Mouse (Mus musculus) thymus, adult 2 months (tissue): ENCODE data around the gene Plekhm2.

Source experiments
- CTCF ChIP-seq: fragments of 200-500 bp; IDR thresholded peaks from 2 replicates; pipeline ENCODE4 v1.5.1; 2012; ENCODE audit warnings: mild to moderate bottlenecking, control low read depth, low read length, moderate library complexity, borderline replicate concordance; ENCODE audit not compliant: control insufficient read depth, poor library complexity, insufficient read depth; ENCODE audit errors: extremely low read depth
- POLR2A ChIP-seq: fragments of 200-500 bp; IDR thresholded peaks from 2 replicates; pipeline ENCODE4 v1.6.1; 2012; ENCODE audit warnings: mild to moderate bottlenecking, low read length, control low read depth, moderate library complexity; ENCODE audit not compliant: control insufficient read depth, poor library complexity, insufficient read depth; ENCODE audit errors: extremely low read depth

DNA sequence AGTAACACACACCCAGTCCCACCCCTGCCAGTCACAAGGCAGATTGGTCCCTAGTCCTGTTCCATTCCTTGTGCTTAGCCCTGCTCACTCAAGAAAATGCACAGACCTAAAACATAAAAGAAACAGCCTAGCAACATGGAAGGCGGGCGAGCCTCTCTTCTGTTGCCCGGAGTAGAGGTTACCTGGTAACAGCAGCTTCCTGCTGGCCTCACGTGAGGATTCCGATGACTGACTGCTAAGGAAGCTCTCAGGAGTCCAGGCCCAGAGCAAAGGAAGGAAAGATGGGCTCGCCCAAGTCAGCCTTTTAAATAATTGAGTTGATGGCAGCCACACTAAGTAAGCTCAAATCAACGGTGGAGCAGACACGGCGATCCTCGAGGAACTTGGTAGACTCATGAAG, 12.8 kb downstream of the Plekhm2 start:
- TF ChIP-seq CTCF: no peak
- TF ChIP-seq POLR2A: no peak
